Mouse (Mus musculus) G1E (cell line): ENCODE measurements around the gene Gprc6a. TPM values are rescaled to one million over a fixed set of nuclear protein-coding genes. Genes with fewer than 3 reads are reported as not detected.

Experiments used
- ATAC-seq: 2 replicates; pipeline ENCODE4 v1.8.0; 2016; ENCODE audit warnings: mild to moderate bottlenecking; ENCODE audit not compliant: insufficient number of reproducible peaks, poor library complexity, low FRiP score, severe bottlenecking; ENCODE audit errors: extremely low read depth
- DNase-seq: peaks from one replicate; pipeline ENCODE4 v3.0.0; 2012; ENCODE audit warnings: low spot score
- H3K27me3 ChIP-seq: 2 replicates; pipeline ENCODE4 v1.6.1; 2012; ENCODE audit warnings: mild to moderate bottlenecking, low read length, inconsistent platforms; ENCODE audit not compliant: insufficient read depth
- H3K36me3 ChIP-seq: replicated peaks from 2 replicates; pipeline ENCODE3; 2012; ENCODE audit warnings: mild to moderate bottlenecking, inconsistent platforms
- H3K4me1 ChIP-seq: 2 replicates; pipeline ENCODE4 v1.6.1; 2012; ENCODE audit warnings: low read depth, low read length, inconsistent platforms, mixed read lengths; ENCODE audit not compliant: insufficient read depth
- H3K4me3 ChIP-seq: 2 replicates; pipeline ENCODE4 v1.5.1; 2012; ENCODE audit warnings: low read depth, mild to moderate bottlenecking, inconsistent platforms, low read length, moderate library complexity, mixed read lengths
- H3K9me3 ChIP-seq: replicated peaks from 2 replicates; pipeline ENCODE4 v1.6.1; 2012; ENCODE audit warnings: inconsistent platforms
- CTCF ChIP-seq: IDR thresholded peaks from 2 replicates; pipeline ENCODE4 v1.5.1; 2012; ENCODE audit warnings: low read depth, low read length, inconsistent platforms, mixed read lengths
- GATA1 ChIP-seq: IDR thresholded peaks from 2 replicates; pipeline ENCODE4 v1.6.1; 2012; ENCODE audit warnings: borderline replicate concordance, low read length, inconsistent platforms, mixed read lengths
- GATA2 ChIP-seq: IDR thresholded peaks from 2 replicates; pipeline ENCODE4 v1.6.1; 2012; ENCODE audit warnings: low read depth, low read length, inconsistent platforms, borderline replicate concordance
- POLR2AphosphoS5 ChIP-seq: IDR thresholded peaks from 2 replicates; pipeline ENCODE4 v1.6.1; 2012; ENCODE audit warnings: low read depth, low read length, inconsistent platforms; ENCODE audit not compliant: insufficient replicate concordance
- TAL1 ChIP-seq: conservative IDR thresholded peaks from 2 replicates; pipeline ENCODE4 v1.6.1; 2012; ENCODE audit warnings: low read depth, low read length, inconsistent platforms, mixed read lengths
- polyA plus RNA-seq: library from polyadenylated mRNA; stranded (reverse); fragments of >175 nt; gene quantifications from 2 replicates; pipeline ENCODE4 v1.2.3, GENCODE M21; 2012
- total RNA-seq, 2 experiments: library from RNA; stranded (forward) in 1 of 2; stranded (reverse) in 1 of 2; fragments of 200-1000 nt in 1 of 2; fragments of >200 nt in 1 of 2; fragmentation: Nextera tagmentation in 1 of 2; gene quantifications; 2 replicates each; pipeline ENCODE4 v1.2.3; 2014 to 2017

Gene Gprc6a
- total and polyA plus RNA-seq, 3 experiments: not detected

DNA sequence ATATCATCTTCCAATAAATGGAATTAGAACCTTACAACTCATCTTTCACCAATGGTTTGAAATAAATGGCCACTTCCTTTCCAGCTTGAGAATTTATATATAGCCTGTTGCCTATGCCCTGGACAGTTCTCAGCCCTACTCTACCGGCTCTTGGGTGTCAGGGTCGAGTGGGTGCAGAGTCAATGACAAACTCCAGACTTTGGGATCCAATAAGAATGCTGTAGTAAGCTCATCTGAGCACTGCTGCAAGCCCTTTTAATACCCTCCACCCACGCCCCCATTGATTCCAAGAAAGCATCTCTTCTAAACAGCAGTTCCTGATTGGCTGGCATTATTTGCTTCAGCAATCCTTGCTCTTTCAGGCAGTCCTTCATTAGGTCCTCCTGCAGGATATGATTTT, 17.8 kb downstream of the Gprc6a start:
- Histone ChIP-seq H3K27me3 (no peaks in the 10 kb centered on the region), H3K36me3 (no peaks in the 10 kb centered on the region), H3K4me1 (no peaks in the 10 kb centered on the region), H3K4me3 (no peak overlapping the region), H3K9me3 (no peaks in the 10 kb centered on the region)
- no peak for DNase-seq
- ATAC-seq: no peak
- TF ChIP-seq TAL1 (no peak), GATA2 (no peak), GATA1 (no peak)

GRCm38 (mm10) chr10:51611969-51612682, 19.1 kb downstream of the Gprc6a start:
- Histone ChIP-seq H3K9me3 (no peaks in the 10 kb centered on the region), H3K27me3 (no peaks in the 10 kb centered on the region), H3K4me3 (no peak overlapping the region), H3K4me1 (no peaks in the 10 kb centered on the region), H3K36me3 (no peaks in the 10 kb centered on the region)
- DNase-seq: no peak
- no peak for ATAC-seq
- TF ChIP-seq POLR2AphosphoS5 (no peak), GATA1 (no peak), TAL1 (no peak), CTCF (no peak), GATA2 (no peak)

DNA sequence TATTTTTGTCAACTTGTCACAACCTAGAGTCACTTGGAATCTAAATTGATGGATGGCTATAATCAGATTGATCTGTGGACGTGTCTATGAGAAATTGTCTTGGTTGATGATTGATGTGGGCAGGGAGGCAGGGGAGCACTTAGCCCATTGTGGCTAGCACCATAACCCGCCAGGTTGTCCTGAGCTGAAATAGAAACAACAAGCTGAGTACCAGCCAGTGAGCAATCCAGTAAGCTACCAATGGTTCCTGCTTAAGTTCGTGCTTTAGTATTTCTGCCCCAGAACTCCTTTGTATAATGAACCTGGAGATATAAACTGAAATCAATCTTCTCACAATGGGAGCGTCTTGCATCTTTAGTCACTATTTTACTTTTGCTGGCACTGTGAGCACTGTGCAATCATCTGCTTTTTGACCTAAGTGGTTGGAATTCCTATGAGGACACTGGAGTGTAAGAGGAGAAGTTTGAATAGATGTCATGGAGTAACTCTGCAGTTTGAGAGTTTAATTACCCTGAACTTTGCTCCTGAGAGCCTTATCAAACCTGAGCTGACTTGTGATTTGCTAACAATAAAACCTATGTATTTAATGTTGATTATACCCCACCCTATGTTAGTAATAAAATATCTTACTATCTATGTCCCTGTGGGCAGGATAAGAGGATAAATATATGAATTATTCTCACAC, 21.4 kb downstream of the Gprc6a start:
- Histone ChIP-seq H3K9me3 (no peaks in the 10 kb centered on the region), H3K27me3 (no peaks in the 10 kb centered on the region), H3K4me3 (no peak overlapping the region), H3K36me3 (no peaks in the 10 kb centered on the region), H3K4me1 (no peaks in the 10 kb centered on the region)
- TF ChIP-seq GATA1: no peak
- DNase-seq (no peak), ATAC-seq (no peak)

- no peak for TF ChIP-seq GATA2
- ATAC-seq: no peak
- H3K4me1 ChIP-seq: no peaks in the 10 kb centered on the region
- H3K27me3 ChIP-seq: no peaks in the 10 kb centered on the region
- H3K4me3 ChIP-seq: no peak overlapping the region
- H3K36me3 ChIP-seq: no peaks in the 10 kb centered on the region
- no peak for DNase-seq
- H3K9me3 ChIP-seq: no peaks in the 10 kb centered on the region
These were observed 34.2 kb downstream of the Gprc6a start for GRCm38 (mm10) chr10:51596928-51597635.

- Histone ChIP-seq H3K36me3 (no peaks in the 10 kb centered on the region), H3K4me1 (no peaks in the 10 kb centered on the region), H3K27me3 (no peaks in the 10 kb centered on the region), H3K4me3 (no peak overlapping the region), H3K9me3 (no peaks in the 10 kb centered on the region)
- no peak for ATAC-seq
- no peak for TF ChIP-seq CTCF
- no peak for TF ChIP-seq GATA2
- TF ChIP-seq GATA1: no peak
- no peak for TF ChIP-seq TAL1
- TF ChIP-seq POLR2AphosphoS5: no peak
- DNase-seq: no peak
These were observed 36.0 kb downstream of the Gprc6a start for GRCm38 (mm10) chr10:51595001-51595931.

- no peak for ATAC-seq
These were observed 39.7 kb downstream of the Gprc6a start for GRCm38 (mm10) chr10:51591574-51591973.

More at GRCm38 (mm10) chr10:51591574-51591973, 39.7 kb downstream of the Gprc6a start:
- no peak for DNase-seq
- no peak overlapping the region for H3K4me3 ChIP-seq
- H3K36me3 ChIP-seq: no peaks in the 10 kb centered on the region
- H3K9me3 ChIP-seq: no peaks in the 10 kb centered on the region
- TF ChIP-seq GATA2 (no peak), GATA1 (no peak), POLR2AphosphoS5 (no peak), CTCF (no peak), TAL1 (no peak)
- no peaks in the 10 kb centered on the region for H3K27me3 ChIP-seq
- no peaks in the 10 kb centered on the region for H3K4me1 ChIP-seq
